Mouse (Mus musculus) hindbrain, embryonic 11.5 days (tissue): ENCODE results near the gene Diaph3. TPM values are rescaled to one million over a fixed set of nuclear protein-coding genes. Genes with fewer than 3 reads are reported as not detected.

Experiments
- ATAC-seq: fragments of 200-750 bp; cut with Nextera tagmentation; 2 replicates; pipeline ENCODE4 v1.8.0; 2017; ENCODE audit warnings: mild to moderate bottlenecking, moderate TSS enrichment, moderate library complexity; ENCODE audit not compliant: low FRiP score
- DNase-seq: peaks from one replicate; pipeline ENCODE4 v3.0.0-alpha.2; 2015; ENCODE audit warnings: low spot score
- H3K27ac ChIP-seq: fragments of 300-500 bp; sonication (generic); 2 replicates; pipeline ENCODE4 v1.5.1; 2014; ENCODE audit warnings: mild to moderate bottlenecking, low read depth, low read length
- H3K27me3 ChIP-seq: fragments of 300-500 bp; sonication (generic); 2 replicates; pipeline ENCODE4 v1.6.1; 2014; ENCODE audit warnings: mild to moderate bottlenecking, low read length, moderate library complexity, mixed read lengths; ENCODE audit not compliant: control insufficient read depth, insufficient read depth
- H3K36me3 ChIP-seq: fragments of 300-500 bp; sonication (generic); 2 replicates; pipeline ENCODE4 v1.6.1; 2014; ENCODE audit warnings: mild to moderate bottlenecking, low read length, moderate library complexity, mixed read lengths; ENCODE audit not compliant: control insufficient read depth, insufficient read depth
- H3K4me1 ChIP-seq: fragments of 300-500 bp; sonication (generic); replicated peaks from 2 replicates; pipeline ENCODE4 v1.6.1; 2014; ENCODE audit warnings: low read length, mixed read lengths; ENCODE audit not compliant: control insufficient read depth, insufficient read depth
- H3K4me2 ChIP-seq: fragments of 300-500 bp; sonication (generic); replicated peaks from 2 replicates; pipeline ENCODE4 v1.6.1; 2014; ENCODE audit warnings: mild to moderate bottlenecking, low read depth, low read length
- H3K4me3 ChIP-seq: fragments of 300-500 bp; sonication (generic); 2 replicates; pipeline ENCODE4 v1.5.1; 2014; ENCODE audit warnings: low read depth, low read length
- H3K9ac ChIP-seq: fragments of 300-500 bp; sonication (generic); 2 replicates; pipeline ENCODE4 v1.6.1; 2014; ENCODE audit warnings: low read depth, low read length
- H3K9me3 ChIP-seq: fragments of 300-500 bp; sonication (generic); 2 replicates; pipeline ENCODE4 v1.6.1; 2016; ENCODE audit warnings: low read length; ENCODE audit not compliant: control insufficient read depth
- WGBS: fragments of 180-500 bp; shearing (Covaris S2); extraction: QIAGEN DNeasy Blood & Tissue Kit; methylation state at CpG from one replicate; pipeline ENCODE4 v1.1.7; 2014; 5-methylcytosine and 5-hydroxymethylcytosine counted together
- polyA plus RNA-seq: library from polyadenylated mRNA; unstranded; fragments of >200 nt; fragmentation: Nextera tagmentation; extraction: Ambion mirVana; gene quantifications from 2 replicates; pipeline ENCODE4 v1.2.1, GENCODE M21; 2014

Gene Diaph3
- polyA plus RNA-seq, 1 experiment from 2014 or later = 20.3 TPM

DNA sequence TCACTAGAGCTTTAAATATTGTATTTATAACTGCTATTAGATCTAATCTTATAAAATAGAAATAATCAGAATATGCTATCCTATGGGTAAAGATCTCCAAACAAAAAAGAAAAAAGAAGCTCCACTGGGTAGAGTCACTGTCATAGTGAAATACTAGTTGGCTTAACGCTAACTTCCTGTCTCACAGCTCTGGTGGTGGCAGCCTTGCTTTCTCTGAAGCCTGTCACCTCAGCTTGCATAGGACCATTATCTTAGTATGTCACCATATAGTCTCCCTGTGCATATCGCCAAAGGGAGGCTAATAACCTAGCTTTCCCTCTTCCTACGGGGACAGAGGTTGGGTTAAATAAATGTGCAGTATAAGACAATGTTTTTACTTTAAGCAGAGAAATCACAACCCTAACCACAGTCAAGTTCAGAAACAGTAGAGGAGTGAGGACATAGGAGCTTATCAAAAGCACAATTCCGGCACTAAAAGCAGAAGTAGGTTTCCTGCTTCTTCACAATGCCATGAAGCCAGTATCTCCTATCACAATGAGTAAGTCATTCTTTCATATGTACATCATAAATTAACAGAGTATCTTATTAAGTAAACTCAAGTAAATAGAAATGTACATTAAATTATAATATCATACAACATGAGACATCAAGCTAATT lies 293.8 kb downstream of the Diaph3 start:
- no peak for ATAC-seq
- no peak overlapping the region for H3K4me2 ChIP-seq
- no peak for DNase-seq
- no peaks in the 10 kb centered on the region for H3K27me3 ChIP-seq
- no peak overlapping the region for H3K4me3 ChIP-seq
- no peak overlapping the region for H3K9ac ChIP-seq
- no peaks in the 10 kb centered on the region for H3K9me3 ChIP-seq
- no peak overlapping the region for H3K27ac ChIP-seq
- H3K4me1 ChIP-seq = no peaks in the 10 kb centered on the region
- 91% methylated on average over 4 of the region's 4 CpGs for WGBS
- no peaks in the 10 kb centered on the region for H3K36me3 ChIP-seq

DNA sequence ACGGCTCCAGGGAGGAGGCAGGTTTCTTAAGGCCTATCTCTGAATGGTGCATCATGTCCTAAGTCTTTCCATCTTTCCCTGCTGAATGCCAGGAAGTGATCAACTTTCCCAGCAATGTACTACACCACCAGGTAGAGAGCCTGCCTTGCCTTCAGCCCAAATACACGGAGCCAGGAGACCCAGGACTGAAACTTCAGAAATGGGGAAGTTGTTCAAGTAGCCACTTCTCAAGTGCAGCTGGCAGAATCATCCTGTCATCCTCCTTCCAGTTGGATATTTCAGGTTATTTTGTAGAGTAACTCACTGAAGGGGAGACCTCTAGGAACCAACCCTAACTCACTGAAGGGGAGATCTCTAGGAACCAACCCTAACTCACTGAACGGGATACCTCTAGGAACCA lies 297.0 kb downstream of the Diaph3 start:
- 97% methylated on average over 3 of the region's 3 CpGs for WGBS
- ATAC-seq (no peak), DNase-seq (no peak)
- H3K9ac ChIP-seq = no peak overlapping the region
- H3K4me1 ChIP-seq = no peaks in the 10 kb centered on the region
- H3K27me3 ChIP-seq = no peaks in the 10 kb centered on the region
- no peak overlapping the region for H3K27ac ChIP-seq
- no peak overlapping the region for H3K4me2 ChIP-seq
- H3K9me3 ChIP-seq = no peaks in the 10 kb centered on the region
- H3K36me3 ChIP-seq = no peaks in the 10 kb centered on the region
- no peak overlapping the region for H3K4me3 ChIP-seq

- H3K27me3 ChIP-seq = no peaks in the 10 kb centered on the region
- 60% methylated on average over 2 of the region's 2 CpGs for WGBS
These were observed 303.4 kb downstream of the Diaph3 start for GRCm38 (mm10) chr14:86837642-86838041.

GRCm38 (mm10) chr14:86834851-86835250 lies 306.2 kb downstream of the Diaph3 start:
- ATAC-seq (no peak), DNase-seq (no peak)
- Histone ChIP-seq H3K9ac (no peak overlapping the region), H3K27ac (no peak overlapping the region), H3K9me3 (no peaks in the 10 kb centered on the region), H3K36me3 (no peaks in the 10 kb centered on the region), H3K4me2 (no peak overlapping the region), H3K27me3 (no peaks in the 10 kb centered on the region), H3K4me3 (no peak overlapping the region), H3K4me1 (no peaks in the 10 kb centered on the region)
- 90% methylated on average over 2 of the region's 2 CpGs for WGBS

More at GRCm38 (mm10) chr14:86837642-86838041, 303.4 kb downstream of the Diaph3 start:
- no peak for ATAC-seq
- Histone ChIP-seq H3K36me3 (no peaks in the 10 kb centered on the region), H3K9me3 (no peaks in the 10 kb centered on the region), H3K4me2 (no peak overlapping the region), H3K4me3 (no peak overlapping the region), H3K27ac (no peak overlapping the region), H3K9ac (no peak overlapping the region), H3K4me1 (no peaks in the 10 kb centered on the region)
- no peak for DNase-seq

- no peak overlapping the region for H3K9ac ChIP-seq
- H3K27ac ChIP-seq = no peak overlapping the region
- H3K36me3 ChIP-seq = no peaks in the 10 kb centered on the region
- no peaks in the 10 kb centered on the region for H3K9me3 ChIP-seq
- H3K4me3 ChIP-seq = no peak overlapping the region
- H3K27me3 ChIP-seq = no peaks in the 10 kb centered on the region
- 96% methylated on average over 6 of the region's 6 CpGs for WGBS
- ATAC-seq (no peak), DNase-seq (no peak)
- no peak overlapping the region for H3K4me2 ChIP-seq
- no peaks in the 10 kb centered on the region for H3K4me1 ChIP-seq
These were observed 306.8 kb downstream of the Diaph3 start for GRCm38 (mm10) chr14:86834269-86834668.

- Histone ChIP-seq H3K27me3 (no peaks in the 10 kb centered on the region), H3K4me3 (no peak overlapping the region), H3K9ac (no peak overlapping the region), H3K4me1 (no peaks in the 10 kb centered on the region), H3K36me3 (no peaks in the 10 kb centered on the region), H3K9me3 (no peaks in the 10 kb centered on the region), H3K4me2 (no peak overlapping the region), H3K27ac (no peak overlapping the region)
- ATAC-seq (no peak), DNase-seq (no peak)
- 92% methylated on average over 4 of the region's 4 CpGs for WGBS
These were observed 308.0 kb downstream of the Diaph3 start for GRCm38 (mm10) chr14:86833003-86833402.

- DNase-seq = no peak
- no peak overlapping the region for H3K9ac ChIP-seq
- no peak overlapping the region for H3K4me3 ChIP-seq
- H3K27me3 ChIP-seq = no peaks in the 10 kb centered on the region
- 95% methylated on average over 4 of the region's 4 CpGs for WGBS
- no peaks in the 10 kb centered on the region for H3K36me3 ChIP-seq
- no peaks in the 10 kb centered on the region for H3K4me1 ChIP-seq
- no peak overlapping the region for H3K27ac ChIP-seq
- ATAC-seq = no peak
- H3K9me3 ChIP-seq = no peaks in the 10 kb centered on the region
- H3K4me2 ChIP-seq = no peak overlapping the region
These were observed 324.8 kb downstream of the Diaph3 start for GRCm38 (mm10) chr14:86816246-86816645.

DNA sequence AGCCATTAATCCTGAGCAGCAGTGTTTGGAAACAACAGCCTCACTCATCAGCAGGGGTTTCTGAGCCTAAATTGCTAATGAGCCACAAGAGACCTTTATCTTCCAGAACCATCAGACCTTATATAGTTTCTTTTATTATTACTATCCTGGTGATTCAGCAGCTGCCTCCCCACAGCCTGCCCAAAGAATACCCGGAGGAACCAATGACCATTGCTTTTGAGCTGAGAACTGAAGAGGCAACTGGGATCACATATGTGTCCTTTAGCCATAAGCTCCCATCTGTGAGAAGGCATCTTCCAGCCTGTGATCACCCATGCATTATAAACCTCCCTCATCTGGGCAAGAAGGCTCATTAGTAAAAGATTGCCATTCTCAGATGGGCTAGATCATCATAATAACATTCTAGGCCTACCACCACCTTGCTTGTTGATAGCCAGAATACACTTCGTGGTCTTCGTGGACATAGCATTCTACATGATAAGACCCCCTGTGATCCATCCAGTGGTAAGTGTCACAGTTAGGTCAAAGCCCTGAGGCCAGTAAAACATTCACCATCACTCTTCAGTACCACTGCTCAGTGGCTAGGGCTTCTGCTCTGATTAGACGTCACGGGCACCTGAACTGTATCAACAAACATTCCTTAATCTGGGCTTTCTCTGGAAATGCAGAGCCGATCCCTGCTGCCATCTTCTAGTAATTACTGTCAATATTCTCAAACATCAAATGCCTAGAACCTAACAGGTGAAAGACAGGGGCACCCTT lies 352.0 kb downstream of the Diaph3 start:
- peak; percentile 70 for ATAC-seq
- Histone ChIP-seq H3K4me1 (no peaks in the 10 kb centered on the region), H3K4me2 (no peak overlapping the region), H3K9me3 (no peaks in the 10 kb centered on the region), H3K36me3 (no peaks in the 10 kb centered on the region), H3K27ac (no peak overlapping the region), H3K27me3 (no peaks in the 10 kb centered on the region), H3K9ac (no peak overlapping the region), H3K4me3 (no peak overlapping the region)
- no peak for DNase-seq
- 75% methylated on average over 6 of the region's 6 CpGs for WGBS

DNA sequence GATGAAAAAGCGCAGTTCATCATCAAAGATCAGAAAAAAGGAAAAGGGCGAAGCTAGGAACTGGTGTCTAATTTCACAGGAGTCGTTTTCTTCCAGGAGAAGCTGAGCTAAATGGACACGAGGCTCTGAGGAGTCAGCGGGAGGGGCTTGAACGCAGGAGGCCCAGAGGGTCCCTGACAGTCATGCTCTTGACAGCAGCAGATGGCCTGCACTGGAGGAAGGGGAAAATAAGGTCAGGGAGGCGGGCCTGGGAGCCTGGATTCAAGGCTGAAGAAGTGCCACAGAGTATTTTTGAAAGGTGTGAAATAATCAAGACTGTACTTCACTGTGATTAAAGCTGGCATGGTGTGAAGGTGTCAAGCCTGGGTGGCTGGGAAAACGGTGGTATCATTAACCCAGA lies 354.2 kb downstream of the Diaph3 start:
- 24% methylated on average over 8 of the region's 8 CpGs for WGBS
- Histone ChIP-seq H3K27ac (no peak overlapping the region), H3K4me2 (no peak overlapping the region), H3K9ac (no peak overlapping the region), H3K27me3 (no peaks in the 10 kb centered on the region), H3K4me3 (no peak overlapping the region), H3K4me1 (no peaks in the 10 kb centered on the region), H3K9me3 (no peaks in the 10 kb centered on the region), H3K36me3 (no peaks in the 10 kb centered on the region)
- ATAC-seq (peak; percentile 83), DNase-seq (peak; percentile 48)
